Mouse (Mus musculus) MEL (cell line): ENCODE measurements around the gene Ei24. TPM values are rescaled to one million over a fixed set of nuclear protein-coding genes. Genes with fewer than 3 reads are reported as not detected.

Experiments
- DNase-seq: peaks from one replicate; pipeline ENCODE4 v3.0.0; 2011; ENCODE audit warnings: low read depth, low spot score
- H3K27ac ChIP-seq: 2 replicates; pipeline ENCODE4 v1.5.1; 2012; ENCODE audit warnings: low read depth, mild to moderate bottlenecking, control low read depth, low read length, moderate library complexity; ENCODE audit not compliant: control insufficient read depth
- H3K27me3 ChIP-seq, 2 experiments: fragments of 150-350 bp in 1 of 2; sonication (generic) in 1 of 2; 2 replicates each; pipeline ENCODE4 v1.6.1; 2012; ENCODE audit warnings: low read length in 2 of 2, mild to moderate bottlenecking in 2 of 2, improper control_type of control experiment in 1 of 2, moderate library complexity in 1 of 2; ENCODE audit not compliant: insufficient read depth in 2 of 2, control insufficient read depth in 1 of 2
- H3K36me3 ChIP-seq, 2 experiments: 2 replicates each; pipeline ENCODE4 v1.6.1; 2012 to 2014; ENCODE audit warnings: low read length in 2 of 2, improper control_type of control experiment in 1 of 2, inconsistent platforms in 1 of 2, mild to moderate bottlenecking in 1 of 2; ENCODE audit not compliant: insufficient read depth in 2 of 2, control insufficient read depth in 1 of 2
- H3K4me1 ChIP-seq, 2 experiments: fragments of 150-350 bp in 1 of 2; sonication (generic) in 1 of 2; 2 replicates each; pipeline ENCODE4 v1.6.1; 2012; ENCODE audit warnings: low read length in 2 of 2, improper control_type of control experiment in 1 of 2, mild to moderate bottlenecking in 1 of 2; ENCODE audit not compliant: insufficient read depth in 2 of 2, control insufficient read depth in 1 of 2
- H3K4me3 ChIP-seq, 2 experiments: fragments of 150-350 bp in 1 of 2; sonication (generic) in 1 of 2; 2 replicates each; pipeline ENCODE4 v1.5.1; 2012; ENCODE audit warnings: low read depth in 2 of 2, low read length in 2 of 2, mild to moderate bottlenecking in 2 of 2, moderate library complexity in 2 of 2, control low read depth in 1 of 2, improper control_type of control experiment in 1 of 2; ENCODE audit not compliant: control insufficient read depth in 1 of 2, insufficient read depth in 1 of 2
- H3K79me2 ChIP-seq: 2 replicates; pipeline ENCODE4 v1.6.1; 2012; ENCODE audit warnings: mild to moderate bottlenecking, low read length, moderate library complexity; ENCODE audit not compliant: control insufficient read depth, poor library complexity, insufficient read depth
- H3K9ac ChIP-seq: 2 replicates; pipeline ENCODE4 v1.6.1; 2012; ENCODE audit warnings: low read depth, mild to moderate bottlenecking, control low read depth, low read length, moderate library complexity; ENCODE audit not compliant: control insufficient read depth, poor library complexity, severe bottlenecking
- H3K9me3 ChIP-seq: fragments of 150-350 bp; sonication (generic); replicated peaks from 2 replicates; pipeline ENCODE4 v1.6.1; 2012; ENCODE audit warnings: mild to moderate bottlenecking, low read length, improper control_type of control experiment, moderate library complexity; ENCODE audit not compliant: insufficient read depth
- E2F4 ChIP-seq: IDR thresholded peaks from 2 replicates; pipeline ENCODE4 v1.6.1; 2011; ENCODE audit warnings: low read depth, low read length, improper control_type of control experiment, borderline replicate concordance
- ETS1 ChIP-seq: IDR thresholded peaks from 2 replicates; pipeline ENCODE4 v1.6.1; 2012; ENCODE audit warnings: low read depth, mild to moderate bottlenecking, inconsistent platforms, low read length, improper control_type of control experiment, moderate library complexity
- GATA1 ChIP-seq: IDR thresholded peaks from 2 replicates; pipeline ENCODE4 v1.6.1; 2011; ENCODE audit warnings: low read depth, low read length, improper control_type of control experiment
- HCFC1 ChIP-seq: IDR thresholded peaks from 2 replicates; pipeline ENCODE4 v1.6.1; 2012; ENCODE audit warnings: low read depth, mild to moderate bottlenecking, inconsistent platforms, low read length, improper control_type of control experiment, moderate library complexity
- KAT2A ChIP-seq: conservative IDR thresholded peaks from 2 replicates; pipeline ENCODE4 v1.6.1; 2012; ENCODE audit warnings: low read depth, low read length, improper control_type of control experiment, inconsistent platforms
- MAFK ChIP-seq: IDR thresholded peaks from 2 replicates; pipeline ENCODE4 v1.6.1; 2011; ENCODE audit warnings: low read depth, mild to moderate bottlenecking, low read length, improper control_type of control experiment, borderline replicate concordance
- MAX ChIP-seq: IDR thresholded peaks from 2 replicates; pipeline ENCODE4 v1.6.1; 2011; ENCODE audit warnings: low read length, improper control_type of control experiment
- MAZ ChIP-seq: IDR thresholded peaks from 2 replicates; pipeline ENCODE4 v1.6.1; 2012; ENCODE audit warnings: low read depth, mild to moderate bottlenecking, inconsistent platforms, low read length, improper control_type of control experiment
- MXI1 ChIP-seq: IDR thresholded peaks from 2 replicates; pipeline ENCODE4 v1.6.1; 2011; ENCODE audit warnings: mild to moderate bottlenecking, low read depth, low read length, improper control_type of control experiment
- MYB ChIP-seq: IDR thresholded peaks from 2 replicates; pipeline ENCODE4 v1.6.1; 2011; ENCODE audit warnings: mild to moderate bottlenecking, low read depth, low read length, improper control_type of control experiment
- POLR2AphosphoS2 ChIP-seq: IDR thresholded peaks from 2 replicates; pipeline ENCODE4 v1.6.1; 2011; ENCODE audit warnings: low read length, improper control_type of control experiment
- POLR2AphosphoS5 ChIP-seq: IDR thresholded peaks from 2 replicates; pipeline ENCODE4 v1.6.1; 2012; ENCODE audit warnings: low read depth, borderline replicate concordance, mild to moderate bottlenecking, inconsistent platforms, low read length, moderate library complexity, mixed read lengths
- RAD21 ChIP-seq: IDR thresholded peaks from 2 replicates; pipeline ENCODE4 v1.6.1; 2011; ENCODE audit warnings: mild to moderate bottlenecking, low read depth, low read length, improper control_type of control experiment
- RCOR1 ChIP-seq: IDR thresholded peaks from 2 replicates; pipeline ENCODE4 v1.6.1; 2012; ENCODE audit warnings: low read depth, mild to moderate bottlenecking, inconsistent platforms, low read length, improper control_type of control experiment
- TAL1 ChIP-seq: IDR thresholded peaks from 2 replicates; pipeline ENCODE4 v1.6.1; 2012; ENCODE audit warnings: mild to moderate bottlenecking, inconsistent platforms, low read length, moderate library complexity, mixed read lengths
- TCF12 ChIP-seq: IDR thresholded peaks from 2 replicates; pipeline ENCODE4 v1.6.1; 2014; ENCODE audit warnings: low read depth, mild to moderate bottlenecking, inconsistent platforms, low read length, improper control_type of control experiment, moderate library complexity
- UBTF ChIP-seq: IDR thresholded peaks from 2 replicates; pipeline ENCODE4 v1.6.1; 2012; ENCODE audit warnings: low read depth, mild to moderate bottlenecking, inconsistent platforms, low read length, improper control_type of control experiment, moderate library complexity, borderline replicate concordance; ENCODE audit not compliant: insufficient read depth
- USF1 ChIP-seq: IDR thresholded peaks from 2 replicates; pipeline ENCODE4 v1.6.1; 2014; ENCODE audit warnings: low read depth, mild to moderate bottlenecking, inconsistent platforms, low read length, improper control_type of control experiment, moderate library complexity
- ZC3H11A ChIP-seq: IDR thresholded peaks from 2 replicates; pipeline ENCODE4 v1.6.1; 2012; ENCODE audit warnings: low read depth, mild to moderate bottlenecking, inconsistent platforms, low read length, improper control_type of control experiment
- ZKSCAN1 ChIP-seq: IDR thresholded peaks from 2 replicates; pipeline ENCODE4 v1.6.1; 2012; ENCODE audit warnings: low read depth, mild to moderate bottlenecking, inconsistent platforms, low read length, improper control_type of control experiment, moderate library complexity
- ZMIZ1 ChIP-seq: IDR thresholded peaks from 2 replicates; pipeline ENCODE4 v1.6.1; 2012; ENCODE audit warnings: low read depth, mild to moderate bottlenecking, inconsistent platforms, low read length, improper control_type of control experiment, moderate library complexity
- ZNF384 ChIP-seq: IDR thresholded peaks from 2 replicates; pipeline ENCODE4 v1.6.1; 2012; ENCODE audit warnings: low read depth, mild to moderate bottlenecking, inconsistent platforms, low read length, improper control_type of control experiment
- polyA plus RNA-seq, 2 experiments: library from polyadenylated mRNA; stranded (reverse) in 1 of 2; unstranded in 1 of 2; fragments of >175 nt in 1 of 2; fragments of >200 nt in 1 of 2; gene quantifications; 2 replicates each; pipeline versions ENCODE4 v1.2.1 to v1.2.4; 2012; ENCODE audit warnings: low replicate concordance in 2 of 2, low read depth in 1 of 2; ENCODE audit not compliant: insufficient read length in 2 of 2, insufficient read depth in 1 of 2, missing spikeins in 1 of 2
- total RNA-seq: library from RNA; depleted of rRNA; stranded (reverse); fragments of 300-350 nt; gene quantifications from 2 replicates; pipeline ENCODE4 v1.2.3, GENCODE M21; 2012

Ei24 gene
- total and polyA plus RNA-seq, 3 experiments, result 35.0 to 59.7 TPM; not detected in 1

- Histone ChIP-seq H3K4me3 (no peak overlapping the region), H3K36me3 (no peaks in the 10 kb centered on the region; a peak in 1 of 4 replicates), H3K27me3 (no peaks in the 10 kb centered on the region; a peak in 2 of 4 replicates), H3K9me3 (no peaks in the 10 kb centered on the region), H3K27ac (no peak overlapping the region), H3K4me1 (no peaks in the 10 kb centered on the region), H3K9ac (no peak overlapping the region), H3K79me2 (no peaks in the 10 kb centered on the region)
- TF ChIP-seq HCFC1, result no peak
- TF ChIP-seq MAZ, result no peak
- no peak for TF ChIP-seq UBTF
- TF ChIP-seq ZKSCAN1, result no peak
- no peak for TF ChIP-seq MAX
- no peak for TF ChIP-seq ZNF384
- no peak for DNase-seq
Measured at GRCm38 (mm10) chr9:36803386-36803785, 6.2 kb upstream of the Ei24 start.

DNA sequence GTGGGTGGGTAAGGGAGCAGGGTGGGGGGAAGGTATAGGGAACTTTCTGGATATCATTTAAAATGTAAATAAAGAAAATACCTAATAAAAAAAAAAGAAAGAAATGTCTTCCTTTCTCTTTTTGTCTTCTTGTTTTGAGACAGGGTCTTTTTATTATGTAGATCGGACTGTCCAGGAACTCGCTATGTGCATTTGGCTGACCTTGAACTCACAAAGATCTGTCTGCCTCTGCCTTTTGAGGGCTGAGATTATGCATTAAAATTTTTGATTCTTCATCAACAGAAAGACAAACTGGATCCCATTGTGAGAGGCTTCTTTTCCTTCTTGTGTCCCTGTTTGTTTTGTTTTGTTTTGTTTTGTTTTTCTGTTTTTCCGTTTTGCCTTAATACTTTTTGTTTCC, 5.8 kb upstream of the Ei24 start:
- Histone ChIP-seq H3K27ac (no peak overlapping the region), H3K9me3 (no peaks in the 10 kb centered on the region), H3K4me1 (no peaks in the 10 kb centered on the region), H3K79me2 (no peaks in the 10 kb centered on the region), H3K27me3 (no peaks in the 10 kb centered on the region; a peak in 2 of 4 replicates), H3K4me3 (no peak overlapping the region), H3K9ac (no peak overlapping the region), H3K36me3 (no peaks in the 10 kb centered on the region; a peak in 1 of 4 replicates)
- no peak for TF ChIP-seq ZC3H11A
- no peak for TF ChIP-seq MYB
- TF ChIP-seq KAT2A, result no peak
- no peak for TF ChIP-seq MAX
- TF ChIP-seq RAD21, result no peak
- no peak for TF ChIP-seq TCF12
- no peak for TF ChIP-seq TAL1
- no peak for TF ChIP-seq ZKSCAN1
- no peak for TF ChIP-seq MAZ
- no peak for TF ChIP-seq ZMIZ1
- no peak for TF ChIP-seq ETS1
- TF ChIP-seq POLR2AphosphoS5, result no peak
- TF ChIP-seq USF1, result no peak
- no peak for TF ChIP-seq POLR2AphosphoS2
- no peak for TF ChIP-seq HCFC1
- TF ChIP-seq E2F4, result no peak
- TF ChIP-seq MXI1, result no peak
- no peak for TF ChIP-seq MAFK
- TF ChIP-seq GATA1, result no peak
- TF ChIP-seq RCOR1, result no peak
- DNase-seq, result no peak
